Mouse (Mus musculus): ENCODE measurements at regions not wholly inside any gene's neighbourhood (a gene's known extent, or its start where the extent isn't known, plus 50 kb on each side); places are given as distances from the start of the nearest gene placed in this dataset.
A peak's percentile ranks its signal among the peaks of the same experiment; 100 is the strongest.

- 53% methylated on average over 3 of the region's 3 CpGs for WGBS
- H3K4me2 ChIP-seq, result no peak overlapping the region
- no peak for ATAC-seq (ENCODE audit: extremely low read depth, insufficient number of reproducible peaks, low FRiP score, low TSS enrichment)
- peaks cover 29% of the 10 kb centered on the region for H3K4me1 ChIP-seq
- no peaks in the 10 kb centered on the region for H3K9me3 ChIP-seq
- no peaks in the 10 kb centered on the region for H3K27me3 ChIP-seq (replicated peaks)
- no peak overlapping the region for H3K4me3 ChIP-seq
- no peaks in the 10 kb centered on the region for H3K36me3 ChIP-seq
- H3K27ac ChIP-seq (replicated peaks), result no peak overlapping the region
- H3K9ac ChIP-seq, result no peak overlapping the region
These were observed 212.6 kb downstream of the Pik3r1 start for GRCm38 (mm10) chr13:101555371-101555874.

- Histone ChIP-seq H3K36me3 (no peaks in the 10 kb centered on the region), H3K27ac (replicated peaks) (no peak overlapping the region), H3K9ac (no peak overlapping the region), H3K4me2 (peak overlapping the region; percentile 24; the same call in 1 of the 2 replicates), H3K4me1 (peaks cover 29% of the 10 kb centered on the region), H3K27me3 (replicated peaks) (no peaks in the 10 kb centered on the region), H3K9me3 (no peaks in the 10 kb centered on the region), H3K4me3 (no peak overlapping the region)
- 44% methylated on average over 8 of the region's 8 CpGs for WGBS
- no peak for ATAC-seq (ENCODE audit: extremely low read depth, insufficient number of reproducible peaks, low FRiP score, low TSS enrichment)
These were observed 214.9 kb downstream of the Pik3r1 start for GRCm38 (mm10) chr13:101553131-101553549.

- no peak for ATAC-seq (ENCODE audit: extremely low read depth, insufficient number of reproducible peaks, low FRiP score, low TSS enrichment)
- H3K4me1 ChIP-seq, result peaks cover 36% of the 10 kb centered on the region
- H3K9me3 ChIP-seq, result no peaks in the 10 kb centered on the region
- no peak overlapping the region for H3K27ac ChIP-seq (replicated peaks)
- no peak overlapping the region for H3K4me3 ChIP-seq
- WGBS, result 72% methylated on average over 2 of the region's 2 CpGs
- no peak overlapping the region for H3K4me2 ChIP-seq
- no peak overlapping the region for H3K9ac ChIP-seq
- H3K36me3 ChIP-seq, result no peaks in the 10 kb centered on the region
- no peaks in the 10 kb centered on the region for H3K27me3 ChIP-seq (replicated peaks)
These were observed 215.6 kb downstream of the Pik3r1 start for GRCm38 (mm10) chr13:101552451-101552850.

GRCm38 (mm10) chr13:101551068-101551467 lies 216.9 kb downstream of the Pik3r1 start:
- H3K9me3 ChIP-seq, result no peaks in the 10 kb centered on the region
- no peaks in the 10 kb centered on the region for H3K36me3 ChIP-seq
- WGBS, result 60% methylated on average over 6 of the region's 6 CpGs
- H3K4me2 ChIP-seq, result no peak overlapping the region
- no peaks in the 10 kb centered on the region for H3K27me3 ChIP-seq (replicated peaks)
- no peak overlapping the region for H3K27ac ChIP-seq (replicated peaks)
- no peak overlapping the region for H3K9ac ChIP-seq
- no peak overlapping the region for H3K4me3 ChIP-seq
- ATAC-seq (ENCODE audit: extremely low read depth, insufficient number of reproducible peaks, low FRiP score, low TSS enrichment), result no peak
- peaks cover 45% of the 10 kb centered on the region for H3K4me1 ChIP-seq

GRCm38 (mm10) chr13:101550526-101550925 lies 217.5 kb downstream of the Pik3r1 start:
- H3K4me1 ChIP-seq, result peaks cover 49% of the 10 kb centered on the region
- H3K4me2 ChIP-seq, result no peak overlapping the region
- no peak overlapping the region for H3K4me3 ChIP-seq
- H3K27me3 ChIP-seq (replicated peaks), result no peaks in the 10 kb centered on the region
- H3K36me3 ChIP-seq, result no peaks in the 10 kb centered on the region
- 85% methylated on average over 5 of the region's 5 CpGs for WGBS
- no peak for ATAC-seq (ENCODE audit: extremely low read depth, insufficient number of reproducible peaks, low FRiP score, low TSS enrichment)
- H3K9ac ChIP-seq, result no peak overlapping the region
- H3K9me3 ChIP-seq, result no peaks in the 10 kb centered on the region
- no peak overlapping the region for H3K27ac ChIP-seq (replicated peaks)

GRCm38 (mm10) chr13:101547887-101548286 lies 220.1 kb downstream of the Pik3r1 start:
- H3K9me3 ChIP-seq, result no peaks in the 10 kb centered on the region
- no peak overlapping the region for H3K9ac ChIP-seq
- H3K36me3 ChIP-seq, result no peaks in the 10 kb centered on the region
- H3K27me3 ChIP-seq (replicated peaks), result no peaks in the 10 kb centered on the region
- H3K4me1 ChIP-seq, result peaks cover 36% of the 10 kb centered on the region
- ATAC-seq (ENCODE audit: extremely low read depth, insufficient number of reproducible peaks, low FRiP score, low TSS enrichment), result no peak
- 21% methylated on average over 6 of the region's 6 CpGs for WGBS
- H3K4me2 ChIP-seq, result no peak overlapping the region
- H3K27ac ChIP-seq (replicated peaks), result 0 out of 2 replicates have a peak overlapping the region, but pooled peaks have one; percentile 20
- H3K4me3 ChIP-seq, result no peak overlapping the region

- no peak for ATAC-seq (ENCODE audit: extremely low read depth, insufficient number of reproducible peaks, low FRiP score, low TSS enrichment)
- no peak overlapping the region for H3K4me3 ChIP-seq
- no peak overlapping the region for H3K4me2 ChIP-seq
- no peaks in the 10 kb centered on the region for H3K27me3 ChIP-seq (replicated peaks)
- H3K9ac ChIP-seq, result no peak overlapping the region
- 72% methylated on average over 2 of the region's 2 CpGs for WGBS
- peaks cover 31% of the 10 kb centered on the region for H3K4me1 ChIP-seq
- no peaks in the 10 kb centered on the region for H3K36me3 ChIP-seq
- 0 out of 2 replicates have a peak overlapping the region, but pooled peaks have one; percentile 20 for H3K27ac ChIP-seq (replicated peaks)
- H3K9me3 ChIP-seq, result no peaks in the 10 kb centered on the region
These were observed 220.7 kb downstream of the Pik3r1 start for GRCm38 (mm10) chr13:101547365-101547764.

- Histone ChIP-seq H3K4me1 (peaks cover 36% of the 10 kb centered on the region), H3K4me3 (no peak overlapping the region), H3K27ac (replicated peaks) (peak overlapping the region; percentile 29; the same call in 1 of the 2 replicates), H3K36me3 (no peaks in the 10 kb centered on the region), H3K9ac (no peak overlapping the region; the same call in 1 of the 2 replicates), H3K4me2 (peak overlapping the region; percentile 18; the same call in 1 of the 2 replicates), H3K9me3 (no peaks in the 10 kb centered on the region), H3K27me3 (replicated peaks) (no peaks in the 10 kb centered on the region)
- WGBS, result 25% methylated on average over 6 of the region's 6 CpGs
- ATAC-seq (ENCODE audit: extremely low read depth, insufficient number of reproducible peaks, low FRiP score, low TSS enrichment), result no peak
These were observed 222.5 kb downstream of the Pik3r1 start for GRCm38 (mm10) chr13:101545344-101546181.

- no peaks in the 10 kb centered on the region for H3K36me3 ChIP-seq
- H3K9ac ChIP-seq, result no peak overlapping the region; the same call in 1 of the 2 replicates
- H3K4me1 ChIP-seq, result peaks cover 23% of the 10 kb centered on the region
- H3K9me3 ChIP-seq, result no peaks in the 10 kb centered on the region
- H3K27ac ChIP-seq (replicated peaks), result no peak overlapping the region; the same call in 1 of the 2 replicates
- H3K4me3 ChIP-seq, result peak overlapping the region; percentile 23
- no peaks in the 10 kb centered on the region for H3K27me3 ChIP-seq (replicated peaks)
- WGBS, result 25% methylated on average over 14 of the region's 14 CpGs
- peak; percentile 42; the same call in 1 of the 2 replicates for ATAC-seq (ENCODE audit: extremely low read depth, insufficient number of reproducible peaks, low FRiP score, low TSS enrichment)
- peak overlapping the region; percentile 53 for H3K4me2 ChIP-seq
These were observed 227.4 kb downstream of the Pik3r1 start for GRCm38 (mm10) chr13:101540391-101541191.

- Histone ChIP-seq H3K27ac (replicated peaks) (no peak overlapping the region), H3K4me2 (no peak overlapping the region), H3K9ac (no peak overlapping the region), H3K27me3 (replicated peaks) (no peaks in the 10 kb centered on the region), H3K4me3 (no peak overlapping the region), H3K9me3 (no peaks in the 10 kb centered on the region), H3K36me3 (no peaks in the 10 kb centered on the region), H3K4me1 (peaks cover 26% of the 10 kb centered on the region)
- WGBS, result 68% methylated on average over 1 of the region's 1 CpGs
- ATAC-seq (ENCODE audit: extremely low read depth, insufficient number of reproducible peaks, low FRiP score, low TSS enrichment), result no peak
These were observed 229.9 kb downstream of the Pik3r1 start for GRCm38 (mm10) chr13:101538110-101538509.

GRCm38 (mm10) chr13:101536019-101536418 lies 232.0 kb downstream of the Pik3r1 start:
- Histone ChIP-seq H3K4me3 (no peak overlapping the region), H3K4me1 (peaks cover 21% of the 10 kb centered on the region), H3K36me3 (no peaks in the 10 kb centered on the region), H3K27ac (replicated peaks) (no peak overlapping the region), H3K4me2 (no peak overlapping the region), H3K9me3 (no peaks in the 10 kb centered on the region), H3K9ac (no peak overlapping the region), H3K27me3 (replicated peaks) (no peaks in the 10 kb centered on the region)
- ATAC-seq (ENCODE audit: extremely low read depth, insufficient number of reproducible peaks, low FRiP score, low TSS enrichment), result no peak
- WGBS, result 71% methylated on average over 1 of the region's 1 CpGs
